Mouse (Mus musculus) midbrain, embryonic 10.5 days (tissue): ENCODE measurements around the gene Lgals1. TPM values are rescaled to one million over a fixed set of nuclear protein-coding genes. Genes with fewer than 3 reads are reported as not detected.
"Not testable (repeated sequence)": the region's sequence is repeated elsewhere in the genome, so short reads cannot be mapped to it uniquely, and the experiment has no call there.

Experiments
- DNase-seq: peaks from one replicate; pipeline ENCODE4 v3.0.0-alpha.2; 2017; ENCODE audit warnings: low spot score
- H3K27ac ChIP-seq: fragments of 300-500 bp; sonication (generic); replicated peaks from 2 replicates; pipeline ENCODE4 v1.5.1; 2016; ENCODE audit warnings: mild to moderate bottlenecking
- H3K27me3 ChIP-seq: fragments of 300-500 bp; sonication (generic); 2 replicates; pipeline ENCODE4 v1.6.1; 2016; ENCODE audit warnings: low read depth, mild to moderate bottlenecking; ENCODE audit not compliant: poor library complexity, severe bottlenecking
- H3K36me3 ChIP-seq: fragments of 300-500 bp; sonication (generic); 2 replicates; pipeline ENCODE4 v1.6.1; 2016; ENCODE audit warnings: mild to moderate bottlenecking, moderate library complexity
- H3K4me1 ChIP-seq: fragments of 300-500 bp; sonication (generic); 2 replicates; pipeline ENCODE4 v1.6.1; 2016
- H3K4me3 ChIP-seq: fragments of 300-500 bp; sonication (generic); 2 replicates; pipeline ENCODE4 v1.5.1; 2016; ENCODE audit warnings: mild to moderate bottlenecking, moderate library complexity
- H3K9me3 ChIP-seq: fragments of 300-500 bp; sonication (generic); replicated peaks from 2 replicates; pipeline ENCODE4 v1.6.1; 2016; ENCODE audit warnings: mild to moderate bottlenecking
- WGBS: fragments of 180-500 bp; shearing (Covaris S2); methylation state at CpG from one replicate; pipeline ENCODE4 v1.1.7; 2016; 5-methylcytosine and 5-hydroxymethylcytosine counted together
- polyA plus RNA-seq: library from polyadenylated mRNA; unstranded; fragments of >200 nt; fragmentation: Nextera tagmentation; extraction: Ambion mirVana; gene quantifications from 2 replicates; pipeline ENCODE4 v1.2.1, GENCODE M21; 2016

Gene Lgals1
- polyA plus RNA-seq = 341 and 392 TPM in 2 replicates

GRCm38 (mm10) chr15:78926021-78926919 is at the start of gene Lgals1:
Gene Lgals1 (plus strand): TSS chr15:78926725.
- H3K4me3 ChIP-seq = peak within 1 kb of the TSS; percentile 51
- 6% methylated on average over 20 of the region's 20 CpGs for WGBS
- no peaks in the 10 kb centered on the region; the same call in 1 of the 2 replicates for H3K36me3 ChIP-seq
- H3K27ac ChIP-seq = peak within 1 kb of the TSS; percentile 84
- H3K4me1 ChIP-seq = peaks cover 51% of the 10 kb centered on the region
- H3K27me3 ChIP-seq = peaks cover 39% of the 10 kb centered on the region
- no peaks in the 10 kb centered on the region for H3K9me3 ChIP-seq
- peak; percentile 78 for DNase-seq

- H3K9me3 ChIP-seq = no peaks in the 10 kb centered on the region
- H3K4me1 ChIP-seq = peaks cover 58% of the 10 kb centered on the region
- H3K4me3 ChIP-seq = peak within 1 kb of the TSS; percentile 60
- WGBS = under 1% methylated on average over 90 of the region's 95 CpGs
- peaks cover 24% of the 10 kb centered on the region for H3K36me3 ChIP-seq
- no peaks in the 10 kb centered on the region for H3K27me3 ChIP-seq
- DNase-seq = peak; percentile 96
- H3K27ac ChIP-seq = peak within 1 kb of the TSS; percentile 96
Measured at GRCm38 (mm10) chr15:78876991-78877809, 49.3 kb upstream of the Lgals1 start, which contains the start of gene Gga1. Gene Gga1 (plus strand): TSS chr15:78877190.

GRCm38 (mm10) chr15:78877810-78878390 is 48.6 kb upstream of the Lgals1 start:
- Histone ChIP-seq H3K36me3 (peaks cover 31% of the 10 kb centered on the region), H3K27ac (peak overlapping the region; percentile 96), H3K27me3 (no peaks in the 10 kb centered on the region), H3K4me3 (peak overlapping the region; percentile 60), H3K9me3 (no peaks in the 10 kb centered on the region), H3K4me1 (peaks cover 52% of the 10 kb centered on the region)
- WGBS = 1% methylated on average over 17 of the region's 17 CpGs
- no peak for DNase-seq

- 0 out of 2 replicates have a peak overlapping the region, but pooled peaks have one; percentile 42 for H3K27ac ChIP-seq
- H3K36me3 ChIP-seq = peaks cover 41% of the 10 kb centered on the region
- DNase-seq, H3K4me3 ChIP-seq, H3K27me3 ChIP-seq, H3K9me3 ChIP-seq: not testable (repeated sequence)
- H3K4me1 ChIP-seq = peaks cover 48% of the 10 kb centered on the region
- 82% methylated on average over 7 of the region's 7 CpGs for WGBS
Measured at GRCm38 (mm10) chr15:78878792-78879516, 47.6 kb upstream of the Lgals1 start.

- Histone ChIP-seq H3K27me3 (no peaks in the 10 kb centered on the region), H3K27ac (no peak overlapping the region), H3K4me1 (peaks cover 39% of the 10 kb centered on the region), H3K9me3 (no peaks in the 10 kb centered on the region), H3K36me3 (peaks cover 55% of the 10 kb centered on the region), H3K4me3 (no peak overlapping the region)
- no peak for DNase-seq
- 95% methylated on average over 8 of the region's 8 CpGs for WGBS
Measured at GRCm38 (mm10) chr15:78880432-78880831, 46.1 kb upstream of the Lgals1 start.

GRCm38 (mm10) chr15:78881828-78882227 is 44.7 kb upstream of the Lgals1 start:
- 84% methylated on average over 3 of the region's 3 CpGs for WGBS
- peaks cover 27% of the 10 kb centered on the region for H3K4me1 ChIP-seq
- no peaks in the 10 kb centered on the region for H3K27me3 ChIP-seq
- DNase-seq = no peak
- H3K36me3 ChIP-seq = peaks cover 69% of the 10 kb centered on the region
- H3K4me3 ChIP-seq = no peak overlapping the region
- H3K27ac ChIP-seq = no peak overlapping the region
- no peaks in the 10 kb centered on the region for H3K9me3 ChIP-seq

- Histone ChIP-seq H3K4me3 (peak overlapping the region; percentile 30; the same call in 1 of the 2 replicates), H3K9me3 (no peaks in the 10 kb centered on the region), H3K4me1 (peaks cover 43% of the 10 kb centered on the region), H3K27ac (peak overlapping the region; percentile 73), H3K36me3 (peaks cover 96% of the 10 kb centered on the region), H3K27me3 (no peaks in the 10 kb centered on the region)
- peak; percentile 38 for DNase-seq
- 18% methylated on average over 13 of the region's 13 CpGs for WGBS
Measured at GRCm38 (mm10) chr15:78889401-78889853, 37.1 kb upstream of the Lgals1 start.

GRCm38 (mm10) chr15:78892440-78892839 is 34.1 kb upstream of the Lgals1 start:
- no peaks in the 10 kb centered on the region; the same call in 1 of the 2 replicates for H3K27me3 ChIP-seq
- H3K36me3 ChIP-seq = peaks cover 77% of the 10 kb centered on the region
- peaks cover 55% of the 10 kb centered on the region for H3K4me1 ChIP-seq
- no peaks in the 10 kb centered on the region for H3K9me3 ChIP-seq
- no peak overlapping the region for H3K4me3 ChIP-seq
- H3K27ac ChIP-seq = peak overlapping the region; percentile 42; the same call in 1 of the 2 replicates
- no peak for DNase-seq
- 71% methylated on average over 7 of the region's 7 CpGs for WGBS

- no peak overlapping the region for H3K4me3 ChIP-seq
- H3K9me3 ChIP-seq = no peaks in the 10 kb centered on the region
- H3K4me1 ChIP-seq = peaks cover 56% of the 10 kb centered on the region
- H3K27me3 ChIP-seq = peaks cover 17% of the 10 kb centered on the region
- no peak for DNase-seq
- H3K36me3 ChIP-seq = peaks cover 55% of the 10 kb centered on the region
- 79% methylated on average over 13 of the region's 13 CpGs for WGBS
- H3K27ac ChIP-seq = peak overlapping the region; percentile 63
Measured at GRCm38 (mm10) chr15:78894726-78895125, 31.8 kb upstream of the Lgals1 start.

GRCm38 (mm10) chr15:78895741-78896140 is 30.8 kb upstream of the Lgals1 start:
- WGBS = 85% methylated on average over 2 of the region's 2 CpGs
- Histone ChIP-seq H3K4me1 (peaks cover 64% of the 10 kb centered on the region), H3K27ac (peak overlapping the region; percentile 18), H3K36me3 (peaks cover 46% of the 10 kb centered on the region), H3K4me3 (no peak overlapping the region), H3K9me3 (no peaks in the 10 kb centered on the region), H3K27me3 (peaks cover 24% of the 10 kb centered on the region)
- no peak for DNase-seq

- H3K9me3 ChIP-seq = no peaks in the 10 kb centered on the region
- H3K27me3 ChIP-seq = peaks cover 28% of the 10 kb centered on the region
- no peak overlapping the region for H3K4me3 ChIP-seq
- peak overlapping the region; percentile 18 for H3K27ac ChIP-seq
- H3K36me3 ChIP-seq = peaks cover 42% of the 10 kb centered on the region
- peaks cover 68% of the 10 kb centered on the region for H3K4me1 ChIP-seq
- DNase-seq = no peak
- WGBS = 89% methylated on average over 3 of the region's 3 CpGs
Measured at GRCm38 (mm10) chr15:78896149-78896548, 30.4 kb upstream of the Lgals1 start.
